Mouse (Mus musculus): Measurements from ENCODE around the gene Unk.

GRCm38 (mm10) chr11:116053510-116054229, 23.5 kb downstream of the Unk start:
- TF ChIP-seq MYOD1 (IDR thresholded peaks at IDR 0.05; ENCODE audit: control insufficient read depth, insufficient read length, low read depth) (no peak), CTCF (IDR thresholded peaks at IDR 0.05; ENCODE audit: control insufficient read depth, insufficient read depth, insufficient read length) (no peak), MAX (IDR thresholded peaks at IDR 0.05) (no peak), MYOG (IDR thresholded peaks at IDR 0.05; ENCODE audit: control insufficient read depth, extremely low read depth, insufficient read length) (no peak), USF1 (IDR thresholded peaks at IDR 0.05; ENCODE audit: low read depth) (no peak)

Measured in C2C12 (cell line).